Mouse (Mus musculus): Measurements from ENCODE around the gene Hoxa9. TPM values are rescaled to one million over a fixed set of nuclear protein-coding genes. Genes with fewer than 3 reads are reported as not detected.

Hoxa9 gene
- polyA plus RNA-seq, 1 experiment from 2014 or later, result not detected

MicroRNA genes within 50 kb of the gene (microRNA counts, 519-probe panel; counts per million panel counts)
- microRNA mmu-miR-196b, result not detected

Small RNA genes lying within 50 kb of the gene (microRNA-seq; reads per million reads assigned to microRNA genes)
- 18.4 reads per million, percentile 39 among the genes with 10 or more reads in this experiment for gene Mir196b

Other genes starting within 250 kb of the Hoxa9 start
- gene Skap2, start 218.5 kb downstream of the Hoxa9 start, polyA plus RNA-seq (2014; fragmentation: Nextera tagmentation; extraction: Ambion mirVana), result 4.5 and 5.8 TPM in 2 replicates
- 0.26 and 0.61 TPM in 2 replicates for gene Hoxa1, start 72.8 kb downstream of the Hoxa9 start, polyA plus RNA-seq (2014; fragmentation: Nextera tagmentation; extraction: Ambion mirVana)
- gene Hoxa2, start 66.3 kb downstream of the Hoxa9 start, polyA plus RNA-seq (2014; fragmentation: Nextera tagmentation; extraction: Ambion mirVana), result 0.12 and 0.20 TPM in 2 replicates
- gene 5730596B20Rik, start 53.6 kb downstream of the Hoxa9 start, polyA plus RNA-seq (2014; fragmentation: Nextera tagmentation; extraction: Ambion mirVana), result not detected in 2 replicates
- not detected in 2 replicates for gene Hoxa4, start 39.3 kb downstream of the Hoxa9 start, polyA plus RNA-seq (2014; fragmentation: Nextera tagmentation; extraction: Ambion mirVana)
- not detected in 2 replicates for gene Hoxa5, start 26.5 kb downstream of the Hoxa9 start, polyA plus RNA-seq (2014; fragmentation: Nextera tagmentation; extraction: Ambion mirVana)
- gene Hoxa6, start 22.4 kb downstream of the Hoxa9 start, polyA plus RNA-seq (2014; fragmentation: Nextera tagmentation; extraction: Ambion mirVana), result not detected in 2 replicates
- gene Hoxa3, start 17.8 kb downstream of the Hoxa9 start, polyA plus RNA-seq (2014; fragmentation: Nextera tagmentation; extraction: Ambion mirVana), result not detected in 2 replicates
- gene Gm28308, start 17.8 kb downstream of the Hoxa9 start, polyA plus RNA-seq (2014; fragmentation: Nextera tagmentation; extraction: Ambion mirVana), result not detected in 2 replicates
- gene Hoxa7, start 9.2 kb downstream of the Hoxa9 start, polyA plus RNA-seq (2014; fragmentation: Nextera tagmentation; extraction: Ambion mirVana), result not detected in 2 replicates
- not detected in 2 replicates for gene Hoxa10, start 9.8 kb upstream of the Hoxa9 start, polyA plus RNA-seq (2014; fragmentation: Nextera tagmentation; extraction: Ambion mirVana)
- gene Hoxa11, start 14.7 kb upstream of the Hoxa9 start, polyA plus RNA-seq (2014; fragmentation: Nextera tagmentation; extraction: Ambion mirVana), result not detected in 2 replicates
- not detected in 2 replicates for gene Hoxa13, start 29.8 kb upstream of the Hoxa9 start, polyA plus RNA-seq (2014; fragmentation: Nextera tagmentation; extraction: Ambion mirVana)
- 1.3 and 1.5 TPM in 2 replicates for gene Evx1, start 82.4 kb upstream of the Hoxa9 start, polyA plus RNA-seq (2014; fragmentation: Nextera tagmentation; extraction: Ambion mirVana)